Mouse (Mus musculus) cerebellum, adult (tissue): ENCODE results near the gene Bloc1s2.
"Not testable (repeated sequence)": the region's sequence is repeated elsewhere in the genome, so short reads cannot be mapped to it uniquely, and the experiment has no call there.

ENCODE experiments used
- ATAC-seq: cut with Nextera tagmentation; 2 replicates; pipeline ENCODE4 v1.9.2; 2017; ENCODE audit warnings: mild to moderate bottlenecking, moderate library complexity, mixed read lengths; ENCODE audit not compliant: insufficient number of reproducible peaks, low FRiP score, low TSS enrichment

Bloc1s2 gene

DNA sequence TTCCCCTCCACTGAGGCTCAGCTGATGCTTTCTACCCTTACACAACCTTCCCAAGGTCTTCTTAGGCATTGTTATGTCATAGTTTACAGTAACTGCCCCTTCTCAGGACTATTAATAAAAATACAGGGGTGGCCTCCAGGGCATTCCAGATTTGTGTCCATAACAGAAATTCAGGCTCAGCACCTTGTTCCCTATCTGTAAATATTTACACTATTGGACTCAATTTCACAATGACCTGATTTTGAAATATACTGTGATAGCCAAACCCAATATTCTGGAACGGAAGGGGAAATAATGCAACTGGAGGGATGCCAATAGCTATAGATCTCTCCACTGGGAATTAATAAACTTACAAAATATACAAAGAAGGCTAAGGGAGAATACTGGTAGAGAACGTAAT is 17.7 kb downstream of the Bloc1s2 start:
- no peak for ATAC-seq

- ATAC-seq, result no peak
Measured at GRCm38 (mm10) chr19:44127729-44128497, 18.3 kb downstream of the Bloc1s2 start.

DNA sequence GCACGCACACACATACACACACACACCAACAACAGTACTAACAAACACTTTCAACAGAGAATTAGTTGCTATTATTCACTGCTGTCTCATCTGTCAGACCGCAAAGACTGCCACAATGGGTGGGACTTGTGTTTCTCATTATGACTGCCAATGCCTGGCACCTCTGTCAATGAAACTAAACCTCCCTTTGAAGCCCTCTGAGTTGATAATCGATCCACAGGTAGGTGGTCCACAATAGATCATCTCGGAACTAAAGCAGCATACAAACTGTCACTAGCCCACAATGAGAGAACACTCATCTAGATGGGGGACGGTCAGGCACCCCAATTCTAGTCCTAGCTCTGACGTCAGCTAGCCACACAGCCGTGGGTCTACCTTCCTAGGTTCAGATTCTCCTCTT is 25.1 kb downstream of the Bloc1s2 start:
- ATAC-seq, result no peak

- not testable (repeated sequence) for ATAC-seq
Measured at GRCm38 (mm10) chr19:44120686-44121085, 25.6 kb downstream of the Bloc1s2 start.

DNA sequence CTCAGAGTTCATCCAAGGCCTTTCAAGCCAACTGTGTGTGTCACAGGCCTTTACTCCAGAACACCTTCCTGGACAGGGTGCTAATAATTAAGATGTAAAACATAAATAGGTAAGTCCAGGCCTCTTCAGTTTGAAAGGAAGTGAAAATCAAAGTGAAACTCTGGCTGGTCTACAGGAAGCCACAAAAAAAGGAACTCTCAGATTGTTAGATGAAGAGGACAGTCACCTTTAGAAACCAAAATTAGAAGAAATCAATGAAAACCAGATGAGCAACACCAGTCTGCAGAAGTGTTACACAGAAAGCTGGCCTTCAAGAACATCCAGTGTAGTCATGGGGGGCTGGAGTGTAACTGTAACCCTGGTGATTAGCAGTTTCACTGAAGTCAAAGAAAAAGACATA is 28.5 kb downstream of the Bloc1s2 start:
- no peak for ATAC-seq

DNA sequence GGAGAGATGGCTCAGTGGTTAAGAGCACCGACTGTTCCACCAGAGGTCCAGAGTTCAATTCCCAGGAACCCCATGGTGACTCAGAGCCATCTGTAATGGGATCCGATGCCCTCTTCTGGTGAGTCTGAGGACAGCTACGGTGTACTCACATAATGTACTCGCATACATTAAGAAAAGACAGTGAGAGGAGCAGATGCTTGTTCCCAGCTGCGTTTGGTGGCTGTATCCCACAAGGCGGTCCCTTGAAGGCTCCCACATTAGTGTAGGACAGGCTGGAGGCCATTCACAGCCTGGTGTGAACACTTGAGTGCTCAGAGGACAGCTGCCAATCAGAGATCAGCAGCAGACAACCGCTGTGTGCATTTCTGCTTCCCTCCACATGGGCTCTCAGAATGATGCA is 34.5 kb downstream of the Bloc1s2 start:
- no peak for ATAC-seq

- ATAC-seq, result no peak
Measured at GRCm38 (mm10) chr19:44110356-44110755, 35.9 kb downstream of the Bloc1s2 start.

DNA sequence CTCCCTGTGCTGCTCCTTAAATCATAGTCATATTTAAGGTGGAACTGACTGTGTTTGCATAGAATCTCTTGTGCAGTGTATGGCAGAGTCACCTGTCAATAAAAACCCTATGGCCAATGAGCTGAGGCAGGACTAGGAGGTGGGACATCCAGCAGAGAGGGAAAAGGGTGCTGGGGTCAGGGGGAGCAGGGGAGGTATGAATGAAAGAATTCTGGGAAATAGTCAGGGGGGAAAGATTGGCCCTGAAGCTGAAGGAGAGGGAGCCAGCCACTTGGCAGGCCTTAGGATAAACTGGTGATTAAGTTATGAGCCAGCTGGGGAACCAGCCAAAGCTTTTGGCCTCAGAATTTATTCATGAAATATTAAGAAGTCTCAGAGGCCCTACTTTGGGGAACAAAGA is 37.2 kb downstream of the Bloc1s2 start:
- no peak for ATAC-seq

GRCm38 (mm10) chr19:44107661-44108521 is 38.4 kb downstream of the Bloc1s2 start:
- no peak for ATAC-seq

DNA sequence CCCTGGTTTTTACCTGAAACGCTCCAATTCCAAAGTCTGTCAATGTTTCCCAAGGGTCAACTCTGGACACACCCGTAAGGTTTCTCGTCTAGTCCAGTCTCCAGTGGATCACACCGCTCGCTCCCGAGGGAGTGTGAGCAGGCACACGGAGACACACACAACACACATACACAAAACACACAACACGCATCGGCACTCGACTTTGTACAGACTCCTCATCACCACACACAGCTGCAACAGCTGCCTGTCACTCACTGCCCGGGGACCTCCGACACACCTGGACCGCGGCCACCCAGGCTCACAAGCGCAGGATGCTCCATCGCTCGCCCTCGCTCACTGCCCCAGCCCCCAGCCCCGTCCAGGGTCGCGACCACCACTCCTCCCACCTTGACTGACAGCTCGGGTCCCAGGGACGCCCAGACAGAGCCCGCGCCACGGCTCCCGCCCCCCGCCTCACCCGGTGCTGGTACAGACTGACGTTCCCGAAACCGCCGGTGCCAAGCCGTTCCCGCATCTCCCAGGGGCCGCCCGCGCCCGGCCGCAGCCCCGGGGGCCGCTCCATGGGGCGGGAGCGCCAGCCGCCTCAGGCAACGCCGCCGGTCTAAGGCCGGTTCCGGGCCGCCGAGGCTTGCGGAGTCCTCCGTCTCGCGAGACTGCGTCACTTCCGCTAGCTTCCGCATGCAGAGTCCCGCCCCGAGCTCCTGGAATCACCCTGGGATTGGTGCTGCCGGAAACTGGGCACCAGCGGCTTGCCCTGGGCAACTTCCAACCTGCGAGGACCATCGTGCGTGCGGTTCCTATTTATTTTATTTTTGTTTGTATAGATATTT is 39.2 kb downstream of the Bloc1s2 start, which contains the start of gene Chuk:
Gene Chuk, minus strand, starts transcription at position 650 of the 830 bp plus-strand sequence.
- ATAC-seq, result peak; percentile 99

DNA sequence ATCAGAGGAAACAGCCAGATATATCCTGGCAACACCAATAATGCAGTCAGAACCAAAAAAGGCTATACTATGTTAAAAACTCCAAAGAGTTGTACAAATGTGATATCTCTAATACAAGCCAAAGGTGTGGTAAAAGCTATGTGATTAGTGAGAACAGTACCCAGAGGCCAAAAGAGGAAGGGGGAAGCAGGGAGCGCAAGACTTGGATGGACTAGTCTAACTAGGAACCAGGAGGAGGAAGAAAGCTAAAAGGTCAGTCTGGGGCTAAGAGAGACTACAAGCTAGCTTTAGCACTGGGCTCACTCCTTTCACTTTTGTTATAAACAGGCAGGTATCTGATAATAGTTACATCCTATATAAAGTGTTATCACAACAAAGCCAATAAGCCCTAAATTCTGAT is 41.9 kb downstream of the Bloc1s2 start:
- ATAC-seq, result no peak

GRCm38 (mm10) chr19:44103001-44103400 is 43.2 kb downstream of the Bloc1s2 start:
- no peak for ATAC-seq

GRCm38 (mm10) chr19:44100840-44101239 is 45.4 kb downstream of the Bloc1s2 start:
- no peak for ATAC-seq
